Mouse (Mus musculus): ENCODE data around the gene Ksr1.

- no peak for TF ChIP-seq CTCF (IDR thresholded peaks at IDR 0.05; ENCODE audit: extremely low read depth, insufficient read depth, insufficient read length, insufficient replicate concordance)
- TF ChIP-seq POLR2A (IDR thresholded peaks at IDR 0.05; ENCODE audit: low read depth, low read length), result no peak
Observed at GRCm38 (mm10) chr11:79002551-79002951, 143.7 kb downstream of the Ksr1 start.
